Mouse (Mus musculus) thymus, postnatal 14 days (tissue): ENCODE results near the gene Nkain4.

Experiments used
- DNase-seq: peaks from one replicate; pipeline ENCODE4 v3.0.0; 2021

The Nkain4 gene

GRCm38 (mm10) chr2:180949947-180950346, 4.6 kb downstream of the Nkain4 start:
- no peak for DNase-seq

GRCm38 (mm10) chr2:180941869-180942268, 12.6 kb downstream of the Nkain4 start:
- DNase-seq = no peak

GRCm38 (mm10) chr2:180940187-180940586, 14.3 kb downstream of the Nkain4 start:
- DNase-seq = no peak

- DNase-seq = no peak
Measured at GRCm38 (mm10) chr2:180932418-180932817, 22.1 kb downstream of the Nkain4 start.

GRCm38 (mm10) chr2:180928723-180929122, 25.8 kb downstream of the Nkain4 start, which contains the start of gene Birc7:
Gene Birc7, plus strand, starts transcription at chr2:180929023.
- DNase-seq = no peak

GRCm38 (mm10) chr2:180925176-180925575, 29.3 kb downstream of the Nkain4 start:
- peak; percentile 61 for DNase-seq

GRCm38 (mm10) chr2:180922739-180923138, 31.8 kb downstream of the Nkain4 start:
- DNase-seq = no peak

- peak; percentile 99 for DNase-seq
Measured at GRCm38 (mm10) chr2:180920810-180921400, 33.6 kb downstream of the Nkain4 start, which contains the start of gene Ythdf1. Gene Ythdf1, minus strand, starts transcription at chr2:180920949.

- peak; percentile 64 for DNase-seq
Measured at GRCm38 (mm10) chr2:180919913-180920809, 34.3 kb downstream of the Nkain4 start.

- DNase-seq = no peak
Measured at GRCm38 (mm10) chr2:180915886-180916433, 38.5 kb downstream of the Nkain4 start.

- no peak for DNase-seq
Measured at GRCm38 (mm10) chr2:180910928-180911327, 43.6 kb downstream of the Nkain4 start.

GRCm38 (mm10) chr2:180905556-180906221, 48.8 kb downstream of the Nkain4 start:
- no peak for DNase-seq

- DNase-seq = no peak
Measured at GRCm38 (mm10) chr2:180904435-180905208, 49.9 kb downstream of the Nkain4 start.

GRCm38 (mm10) chr2:180902086-180902485, 52.4 kb downstream of the Nkain4 start:
- peak; percentile 19 for DNase-seq

- DNase-seq = no peak
Measured at GRCm38 (mm10) chr2:180897857-180898256, 56.6 kb downstream of the Nkain4 start.

GRCm38 (mm10) chr2:180896819-180897625, 57.5 kb downstream of the Nkain4 start:
- no peak for DNase-seq

GRCm38 (mm10) chr2:180895837-180896525, 58.5 kb downstream of the Nkain4 start:
- no peak for DNase-seq

GRCm38 (mm10) chr2:180895321-180895720, 59.2 kb downstream of the Nkain4 start:
- DNase-seq = no peak

GRCm38 (mm10) chr2:180894734-180895133, 59.8 kb downstream of the Nkain4 start:
- DNase-seq = peak; percentile 80

GRCm38 (mm10) chr2:180894029-180894623, 60.4 kb downstream of the Nkain4 start:
- DNase-seq = peak; percentile 50
